Mouse (Mus musculus) limb, embryonic 14.5 days (tissue): ENCODE measurements around the gene Hs2st1. TPM values are rescaled to one million over a fixed set of nuclear protein-coding genes. Genes with fewer than 3 reads are reported as not detected.

ENCODE experiments used
- ATAC-seq: fragments of 200-750 bp; cut with Nextera tagmentation; 2 replicates; pipeline ENCODE4 v1.8.0; 2017; ENCODE audit warnings: low read depth, moderate number of reproducible peaks, moderate TSS enrichment; ENCODE audit not compliant: low FRiP score
- DNase-seq: peaks from one replicate; pipeline ENCODE4 v3.0.0-alpha.2; 2015; ENCODE audit warnings: low spot score
- H3K27ac ChIP-seq: fragments of 300-500 bp; sonication (generic); replicated peaks from 2 replicates; pipeline ENCODE4 v1.5.1; 2014; ENCODE audit warnings: low read depth, mild to moderate bottlenecking, low read length, moderate library complexity, mixed read lengths
- H3K27me3 ChIP-seq: fragments of 300-500 bp; sonication (generic); 2 replicates; pipeline ENCODE4 v1.6.1; 2014; ENCODE audit warnings: low read length, mixed read lengths; ENCODE audit not compliant: control insufficient read depth, insufficient read depth
- H3K36me3 ChIP-seq: fragments of 300-500 bp; sonication (generic); 2 replicates; pipeline ENCODE4 v1.6.1; 2014; ENCODE audit warnings: mild to moderate bottlenecking, low read length, moderate library complexity, mixed read lengths; ENCODE audit not compliant: control insufficient read depth, insufficient read depth
- H3K4me1 ChIP-seq: fragments of 300-500 bp; sonication (generic); 2 replicates; pipeline ENCODE4 v1.6.1; 2014; ENCODE audit warnings: antibody characterized with exemption, low read length, mixed read lengths; ENCODE audit not compliant: control insufficient read depth, insufficient read depth
- H3K4me2 ChIP-seq: fragments of 300-500 bp; sonication (generic); replicated peaks from 2 replicates; pipeline ENCODE4 v1.6.1; 2014; ENCODE audit warnings: low read depth, mild to moderate bottlenecking, low read length, moderate library complexity; ENCODE audit not compliant: severe bottlenecking
- H3K4me3 ChIP-seq: fragments of 300-500 bp; sonication (generic); replicated peaks from 2 replicates; pipeline ENCODE4 v1.5.1; 2014; ENCODE audit warnings: low read length
- H3K9ac ChIP-seq: fragments of 300-500 bp; sonication (generic); 2 replicates; pipeline ENCODE4 v1.6.1; 2014; ENCODE audit warnings: mild to moderate bottlenecking, low read depth, low read length, moderate library complexity; ENCODE audit not compliant: severe bottlenecking
- H3K9me3 ChIP-seq: fragments of 300-500 bp; sonication (generic); 2 replicates; pipeline ENCODE4 v1.6.1; 2016; ENCODE audit warnings: low read length; ENCODE audit not compliant: control insufficient read depth
- POLR2A ChIP-seq: fragments of 200-500 bp; IDR thresholded peaks from 2 replicates; pipeline ENCODE4 v1.8.0; 2012; ENCODE audit warnings: inconsistent platforms, mild to moderate bottlenecking, moderate library complexity, borderline replicate concordance; ENCODE audit not compliant: insufficient read depth, insufficient read length; ENCODE audit errors: extremely low read depth
- WGBS: fragments of 180-500 bp; shearing (Covaris S2); extraction: QIAGEN DNeasy Blood & Tissue Kit; methylation state at CpG from one replicate; pipeline ENCODE4 v1.1.7; 2014; 5-methylcytosine and 5-hydroxymethylcytosine counted together
- polyA plus RNA-seq, 2 experiments: library from polyadenylated mRNA; depleted of rRNA in 1 of 2; stranded (reverse) in 1 of 2; unstranded in 1 of 2; fragments of >200 nt; fragmentation: Nextera tagmentation in 1 of 2; extraction: Ambion mirVana in 1 of 2; gene quantifications; 2 replicates each; pipeline versions ENCODE4 v1.2.1 to v1.2.3; 2012 to 2014

Gene Hs2st1
- polyA plus RNA-seq, 2 experiments = 15.8 to 20.6 TPM

DNA sequence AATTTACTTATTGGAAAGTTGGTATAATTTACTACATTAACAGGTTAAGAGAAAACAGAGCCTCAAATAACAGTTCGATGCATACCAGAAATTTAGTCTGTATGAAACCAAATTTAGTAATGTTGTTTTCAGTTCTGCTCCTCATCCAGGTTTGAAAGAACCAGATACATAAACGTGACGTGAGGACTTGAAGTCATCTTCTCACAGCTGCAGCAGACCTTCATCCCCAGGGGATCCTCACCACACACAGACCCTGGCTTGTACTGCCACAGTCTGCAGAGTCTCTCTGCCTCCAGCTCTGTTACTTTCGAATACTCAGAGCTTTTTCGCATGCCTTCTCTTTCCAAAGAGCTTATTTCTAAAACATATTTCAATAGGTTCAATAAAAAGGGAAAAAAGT is 89.4 kb downstream of the Hs2st1 start:
- 71% methylated on average over 5 of the region's 5 CpGs for WGBS
- no peak for ATAC-seq
- H3K27ac ChIP-seq = no peak overlapping the region
- H3K27me3 ChIP-seq = no peaks in the 10 kb centered on the region
- H3K9me3 ChIP-seq = no peaks in the 10 kb centered on the region
- H3K4me1 ChIP-seq = peaks cover 9% of the 10 kb centered on the region; the same call in 1 of the 2 replicates
- no peak for TF ChIP-seq POLR2A
- H3K9ac ChIP-seq = no peak overlapping the region
- DNase-seq = no peak
- H3K36me3 ChIP-seq = no peaks in the 10 kb centered on the region
- no peak overlapping the region for H3K4me3 ChIP-seq
- no peak overlapping the region for H3K4me2 ChIP-seq

DNA sequence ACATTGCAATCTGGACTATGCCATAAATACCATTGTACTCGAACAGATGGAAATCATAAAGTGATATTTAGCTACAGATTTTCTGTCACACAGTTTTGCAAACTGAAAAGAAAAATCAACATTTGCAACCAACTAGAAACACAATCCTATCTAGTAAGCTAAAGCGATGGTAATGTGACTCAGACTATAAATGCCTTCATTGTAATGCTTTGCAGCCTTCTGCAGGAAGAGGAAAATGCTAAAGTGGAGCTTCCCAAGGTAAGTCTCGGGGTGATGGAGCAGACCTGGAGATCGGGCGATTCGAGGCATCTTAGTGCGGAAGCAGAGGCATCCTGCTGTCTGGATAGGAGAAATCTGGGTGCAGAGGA is 91.6 kb downstream of the Hs2st1 start:
- Histone ChIP-seq H3K4me2 (no peak overlapping the region), H3K4me3 (no peak overlapping the region), H3K27ac (no peak overlapping the region), H3K9ac (no peak overlapping the region), H3K4me1 (peaks cover 9% of the 10 kb centered on the region; the same call in 1 of the 2 replicates), H3K9me3 (no peaks in the 10 kb centered on the region), H3K27me3 (no peaks in the 10 kb centered on the region), H3K36me3 (no peaks in the 10 kb centered on the region)
- ATAC-seq (no peak), DNase-seq (no peak)
- no peak for TF ChIP-seq POLR2A
- 85% methylated on average over 7 of the region's 7 CpGs for WGBS

DNA sequence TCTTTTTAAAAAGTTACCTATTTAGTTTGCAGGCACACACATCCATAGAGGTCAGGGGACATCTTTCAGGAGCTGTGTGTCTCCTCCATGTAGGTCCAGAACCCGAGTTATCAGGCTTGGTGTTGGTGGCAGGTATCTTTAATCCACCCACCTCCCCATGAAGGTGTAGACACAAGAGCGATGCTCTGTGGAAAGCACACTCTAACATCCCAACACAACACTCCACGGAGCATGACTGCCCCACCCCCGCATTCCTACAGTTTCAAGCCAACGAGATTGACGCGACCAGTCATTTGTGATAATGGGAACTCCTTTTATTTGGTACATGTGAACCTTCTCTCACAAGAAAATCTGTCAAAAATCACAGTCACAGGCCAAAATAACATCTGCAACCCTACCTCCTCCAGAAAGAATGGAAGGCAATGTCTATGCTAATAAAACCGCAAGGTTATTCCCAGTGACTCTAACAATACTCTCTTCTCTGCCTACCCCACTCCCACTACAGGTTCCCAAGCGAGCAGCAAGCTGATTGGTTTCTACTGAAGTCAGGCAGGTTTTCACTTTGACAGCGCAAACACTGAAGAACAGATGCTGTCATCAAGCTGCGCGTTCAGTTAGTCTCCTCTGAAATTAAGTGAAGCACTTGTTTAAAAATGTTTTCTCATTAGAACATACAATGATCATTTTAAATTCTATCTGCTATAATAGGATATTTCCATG is 92.1 kb downstream of the Hs2st1 start:
- TF ChIP-seq POLR2A = no peak
- H3K4me1 ChIP-seq = peaks cover 9% of the 10 kb centered on the region; the same call in 1 of the 2 replicates
- no peak overlapping the region for H3K27ac ChIP-seq
- no peaks in the 10 kb centered on the region for H3K36me3 ChIP-seq
- no peaks in the 10 kb centered on the region for H3K9me3 ChIP-seq
- H3K9ac ChIP-seq = no peak overlapping the region
- H3K27me3 ChIP-seq = no peaks in the 10 kb centered on the region
- ATAC-seq (no peak), DNase-seq (no peak)
- 90% methylated on average over 12 of the region's 12 CpGs for WGBS
- H3K4me2 ChIP-seq = no peak overlapping the region
- no peak overlapping the region for H3K4me3 ChIP-seq

DNA sequence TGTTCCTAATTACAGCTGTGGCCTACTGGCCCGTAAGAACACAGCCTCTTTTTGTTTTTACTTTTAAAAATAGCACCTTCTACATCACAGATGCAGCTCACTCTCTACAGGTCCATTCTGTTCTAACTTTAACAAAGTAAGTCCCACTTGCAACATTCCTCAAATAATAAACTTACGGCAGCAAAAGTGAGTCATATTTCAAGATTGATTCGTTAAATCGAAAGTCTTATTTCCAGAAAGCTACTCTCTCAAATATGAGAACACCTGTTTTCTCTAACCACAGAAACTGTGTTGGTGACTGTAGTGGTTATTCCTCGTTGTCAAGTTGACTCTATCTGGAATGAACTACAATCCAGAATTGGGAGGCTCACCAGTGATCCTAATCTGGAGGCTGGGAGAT is 94.1 kb downstream of the Hs2st1 start:
- TF ChIP-seq POLR2A = no peak
- WGBS = 72% methylated on average over 5 of the region's 5 CpGs

GRCm38 (mm10) chr3:144474726-144475125 is 95.3 kb downstream of the Hs2st1 start:
- peaks cover 8% of the 10 kb centered on the region; the same call in 1 of the 2 replicates for H3K4me1 ChIP-seq
- no peak overlapping the region for H3K27ac ChIP-seq
- no peak overlapping the region for H3K4me2 ChIP-seq
- H3K9ac ChIP-seq = no peak overlapping the region
- WGBS = 86% methylated on average over 5 of the region's 5 CpGs
- no peak for TF ChIP-seq POLR2A
- no peak overlapping the region for H3K4me3 ChIP-seq
- no peaks in the 10 kb centered on the region for H3K36me3 ChIP-seq
- no peaks in the 10 kb centered on the region for H3K9me3 ChIP-seq
- ATAC-seq = no peak
- H3K27me3 ChIP-seq = no peaks in the 10 kb centered on the region
- no peak for DNase-seq

More for the DNA sequence above, 94.1 kb downstream of the Hs2st1 start:
- Histone ChIP-seq H3K4me3 (no peak overlapping the region), H3K36me3 (no peaks in the 10 kb centered on the region), H3K4me2 (no peak overlapping the region), H3K9ac (no peak overlapping the region), H3K27ac (no peak overlapping the region), H3K4me1 (peaks cover 9% of the 10 kb centered on the region; the same call in 1 of the 2 replicates), H3K9me3 (no peaks in the 10 kb centered on the region), H3K27me3 (no peaks in the 10 kb centered on the region)
- ATAC-seq (no peak), DNase-seq (no peak)

- Histone ChIP-seq H3K9me3 (no peaks in the 10 kb centered on the region), H3K27ac (no peak overlapping the region), H3K4me1 (peaks cover 3% of the 10 kb centered on the region; the same call in 1 of the 2 replicates), H3K4me2 (no peak overlapping the region), H3K4me3 (no peak overlapping the region), H3K27me3 (no peaks in the 10 kb centered on the region), H3K36me3 (no peaks in the 10 kb centered on the region), H3K9ac (no peak overlapping the region)
- 36% methylated on average over 3 of the region's 3 CpGs for WGBS
- ATAC-seq (no peak), DNase-seq (no peak)
- no peak for TF ChIP-seq POLR2A
Observed at GRCm38 (mm10) chr3:144471954-144472353, 98.0 kb downstream of the Hs2st1 start.
